Mouse (Mus musculus) thymus, postnatal 10 days (tissue): Measurements from ENCODE around the gene Pah.

Experiments
- DNase-seq, 2 experiments: peaks; one replicate each; pipeline ENCODE4 v3.0.0; 2021; ENCODE audit warnings: low spot score in 2 of 2

Gene Pah

DNA sequence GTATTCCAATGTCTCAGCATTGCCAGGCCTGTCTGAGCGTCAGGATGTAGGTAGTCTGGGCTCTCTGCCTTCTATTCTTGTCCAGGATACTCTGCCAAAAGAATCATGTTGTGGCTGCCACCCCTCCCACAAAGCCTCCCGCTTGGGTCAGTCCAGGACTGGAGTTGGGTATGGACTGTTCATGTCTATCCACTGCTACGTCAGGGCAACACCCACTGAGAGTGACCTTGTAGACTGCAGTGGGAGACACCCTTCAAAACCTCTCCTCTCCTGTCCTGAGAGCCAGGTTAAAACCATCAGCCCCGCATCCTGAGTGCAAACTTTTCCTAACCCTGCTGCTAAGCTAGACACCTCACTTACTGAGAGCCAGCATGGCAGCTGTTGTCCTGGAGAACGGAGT, at the start of gene Pah:
Gene Pah, plus strand, starts transcription at position 150 of the 400 bp plus-strand sequence.
- no peak for DNase-seq

- DNase-seq = no peak
Measured at GRCm38 (mm10) chr10:87473475-87474131, 48.0 kb upstream of the Pah start.

DNA sequence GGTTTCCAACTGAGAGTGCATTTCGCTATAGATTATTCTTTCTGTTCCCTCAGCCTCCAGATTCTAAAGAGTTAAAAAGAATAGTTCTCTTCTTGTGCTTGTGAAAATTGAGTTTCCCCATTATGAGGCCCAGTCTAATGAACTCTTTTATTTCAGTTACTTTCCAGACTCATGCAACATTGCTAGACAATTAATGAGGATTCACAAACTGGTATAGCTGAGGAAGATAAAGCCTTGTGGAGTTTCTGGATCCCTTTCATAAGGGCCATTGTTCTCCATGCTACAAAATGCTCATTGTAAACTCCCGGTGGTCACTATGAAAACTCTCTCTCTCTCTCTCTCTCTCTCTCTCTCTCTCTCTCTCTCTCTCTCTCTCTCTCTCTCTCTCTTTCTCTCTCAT, 46.6 kb upstream of the Pah start:
- DNase-seq = no peak

GRCm38 (mm10) chr10:87477895-87478294, 43.7 kb upstream of the Pah start:
- DNase-seq = no peak

DNA sequence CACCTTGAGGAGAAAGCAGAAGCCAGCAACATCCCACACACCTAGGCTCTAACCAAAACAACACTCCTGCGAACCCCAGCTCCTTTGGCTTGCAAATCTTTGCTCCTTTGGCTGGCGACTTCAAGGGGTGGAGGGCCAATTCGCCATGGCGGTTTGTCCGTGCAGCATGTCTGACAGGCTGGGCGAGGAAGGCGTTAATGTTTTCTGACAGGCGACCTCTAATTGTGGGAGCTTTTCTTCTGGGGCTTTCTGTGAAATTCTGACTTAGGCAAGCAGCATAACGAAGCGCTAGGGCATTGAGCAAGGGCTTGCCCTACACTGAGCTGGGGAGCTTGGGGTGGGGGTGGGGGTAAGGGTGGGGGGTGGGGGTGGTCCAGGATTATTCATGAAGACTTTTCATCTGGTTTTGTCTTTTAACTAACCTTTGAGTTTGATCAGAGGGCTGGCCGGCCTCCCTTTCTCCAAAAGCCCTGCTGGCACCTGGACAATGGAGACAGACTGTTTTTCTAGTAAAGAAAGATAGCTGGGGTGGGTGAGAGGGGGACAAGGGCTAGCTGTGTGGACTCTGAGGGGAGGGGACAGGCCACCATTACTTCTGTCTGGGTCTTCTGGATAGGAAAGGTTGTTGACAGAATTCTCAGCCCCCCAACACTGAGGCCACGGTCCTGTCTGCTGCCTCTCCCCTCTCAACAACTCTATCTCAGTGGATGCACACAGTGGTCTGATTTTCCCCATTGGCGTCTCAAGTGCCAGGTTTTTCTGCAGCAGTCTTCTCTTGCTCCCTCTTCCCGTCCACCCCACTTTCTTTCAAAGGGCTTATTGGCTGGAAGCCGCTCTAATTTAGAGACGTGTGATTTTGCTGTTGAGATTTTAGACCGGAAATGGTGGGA, 36.5 kb upstream of the Pah start:
- DNase-seq = no peak

- DNase-seq = no peak
Measured at GRCm38 (mm10) chr10:87485721-87486620, 35.6 kb upstream of the Pah start.

- no peak for DNase-seq
Measured at GRCm38 (mm10) chr10:87488429-87489145, 33.0 kb upstream of the Pah start.

- DNase-seq = no peak
Measured at GRCm38 (mm10) chr10:87489246-87490009, 32.2 kb upstream of the Pah start.

GRCm38 (mm10) chr10:87490328-87490727, 31.3 kb upstream of the Pah start:
- no peak for DNase-seq

- DNase-seq = no peak
Measured at GRCm38 (mm10) chr10:87491485-87492040, 30.0 kb upstream of the Pah start.

DNA sequence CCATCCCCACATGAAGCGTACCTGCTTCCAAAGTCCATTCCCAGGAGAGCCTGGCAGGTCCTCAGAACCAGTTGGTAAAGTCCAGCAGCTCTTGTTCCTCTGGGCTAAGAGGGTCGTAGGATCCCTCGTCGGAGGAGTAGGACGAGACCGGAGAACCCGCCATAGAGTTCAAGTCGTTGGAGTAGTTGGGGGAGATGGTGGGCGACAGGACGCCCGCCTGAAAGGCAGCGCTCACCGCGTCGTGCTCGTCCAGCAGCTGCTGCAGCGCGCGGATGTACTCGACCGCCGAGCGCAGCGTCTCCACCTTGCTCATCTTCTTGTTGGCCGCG, 29.3 kb upstream of the Pah start:
- DNase-seq = no peak

- DNase-seq = no peak
Measured at GRCm38 (mm10) chr10:87492661-87493551, 28.7 kb upstream of the Pah start.

GRCm38 (mm10) chr10:87493576-87493975, 28.0 kb upstream of the Pah start, which contains the start of gene Ascl1:
Gene Ascl1 (minus strand): TSS chr10:87493660.
- no peak for DNase-seq

DNA sequence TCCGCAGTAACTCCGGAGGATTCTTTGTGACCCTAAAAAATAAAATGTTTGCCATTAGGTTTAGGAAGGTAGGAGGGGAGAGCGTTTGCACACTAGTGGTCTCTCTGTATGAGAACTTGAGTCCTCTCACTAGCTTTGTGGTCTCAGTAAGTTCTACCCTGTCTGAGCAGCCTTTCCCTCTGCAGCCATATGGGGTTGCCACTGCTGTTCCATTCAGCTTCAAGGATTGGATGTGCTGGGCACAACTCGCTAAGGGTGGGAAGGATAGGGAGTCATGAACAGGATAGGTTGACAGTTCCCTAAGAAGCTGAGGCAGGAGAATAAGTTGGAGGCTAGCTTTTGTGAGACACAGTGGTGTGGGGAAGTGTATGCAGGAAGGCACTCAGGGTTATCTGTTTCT, 27.4 kb upstream of the Pah start:
- DNase-seq = no peak

DNA sequence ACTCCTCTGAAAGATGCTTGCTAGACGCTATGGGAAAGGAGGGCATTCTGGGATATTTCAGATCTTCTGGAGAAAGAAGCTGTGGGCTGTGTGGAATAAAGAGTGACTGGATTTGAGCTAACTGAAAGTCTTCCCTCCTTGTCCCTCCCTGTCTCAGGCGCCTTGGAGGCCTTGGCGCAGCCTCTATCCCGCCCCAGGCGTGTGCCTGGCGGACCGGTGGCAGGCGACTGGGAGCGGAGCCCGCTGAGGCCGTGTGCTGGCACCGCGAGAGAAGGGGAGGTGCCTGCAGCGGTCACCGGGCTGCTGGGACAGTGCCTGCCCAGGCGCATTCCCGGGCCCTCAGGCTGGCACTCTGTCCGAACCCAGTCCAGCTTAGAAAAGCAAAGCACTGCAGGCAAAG, 27.0 kb upstream of the Pah start:
- DNase-seq = no peak

- DNase-seq = no peak
Measured at GRCm38 (mm10) chr10:87497056-87497455, 24.5 kb upstream of the Pah start.

DNA sequence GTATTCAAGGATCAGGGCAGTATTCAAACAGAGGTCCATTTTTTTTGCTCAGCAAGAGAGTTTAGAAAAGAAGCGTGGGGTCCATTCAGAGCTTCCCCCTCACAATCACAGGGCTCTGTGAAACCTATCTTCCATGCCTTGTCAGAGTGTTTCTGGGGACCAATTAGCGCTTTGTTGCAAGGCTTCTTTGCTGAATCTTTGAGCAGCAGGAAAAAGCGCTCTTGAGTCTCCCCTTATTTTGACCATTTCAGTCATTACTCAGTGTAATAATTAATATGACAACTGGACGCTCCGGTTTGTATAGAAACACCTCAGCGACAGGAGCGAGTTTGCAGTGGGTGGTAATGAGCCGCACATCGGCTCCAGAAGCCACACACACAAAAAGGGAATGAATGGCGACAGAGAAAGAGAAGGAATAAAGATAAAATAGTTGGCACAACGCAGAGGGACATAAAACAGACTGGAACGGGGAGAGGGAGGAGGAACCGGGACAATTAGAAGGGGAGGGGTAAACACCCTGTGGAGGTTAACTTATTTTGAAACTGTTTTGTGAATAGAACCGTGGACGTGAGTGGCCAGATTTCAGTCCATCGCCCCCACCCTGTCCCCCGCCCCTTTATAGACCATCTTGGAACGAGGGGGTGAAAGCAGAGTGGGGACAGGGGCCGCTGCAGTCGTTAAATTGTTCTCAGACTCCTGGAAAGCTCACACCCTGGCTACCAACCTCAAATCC, 20.5 kb upstream of the Pah start:
- no peak for DNase-seq

- DNase-seq = no peak
Measured at GRCm38 (mm10) chr10:87501659-87502042, 19.9 kb upstream of the Pah start.

DNA sequence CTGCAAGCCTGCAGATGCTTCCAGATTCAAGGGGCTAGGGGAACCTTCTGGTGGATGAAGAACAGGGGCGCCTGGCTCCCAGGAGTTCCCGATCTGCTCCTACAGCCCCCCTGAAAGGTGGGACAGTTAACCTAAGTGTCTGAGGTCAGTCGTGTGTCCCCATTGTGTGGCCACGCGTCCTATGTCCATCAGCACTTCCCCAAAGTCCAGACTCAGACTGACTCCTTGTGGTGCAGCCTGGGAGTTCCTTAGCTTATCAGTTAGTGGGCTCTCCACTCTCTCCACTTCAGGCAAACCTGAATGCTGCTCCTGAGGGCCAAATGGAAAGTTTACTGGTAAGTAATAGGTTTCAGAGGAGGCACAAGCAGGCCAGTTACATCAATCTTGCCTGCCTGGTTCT, 19.3 kb upstream of the Pah start:
- DNase-seq = no peak
